Mouse (Mus musculus) CD4-positive, CD25-positive, alpha-beta regulatory T cell, adult 4 months (primary cell): ENCODE results near the gene Srms. TPM values are rescaled to one million over a fixed set of nuclear protein-coding genes. Genes with fewer than 3 reads are reported as not detected.

Experiments used
- ATAC-seq: one replicate; pipeline ENCODE4 v1.8.0; 2017
- polyA plus RNA-seq, 2 experiments: library from polyadenylated mRNA; unstranded; fragments of 100-300 nt; shearing (Covaris generic); gene quantifications; one replicate each; pipeline ENCODE4 v1.2.1; 2017

Gene Srms
- under 1 TPM; 0.42 to 0.70 TPM for polyA plus RNA-seq

GRCm38 (mm10) chr2:181213021-181213445 lies at the start of gene Srms:
Gene Srms (minus strand): TSS chr2:181213185.
- peak; percentile 73 for ATAC-seq

- no peak for ATAC-seq
Observed at GRCm38 (mm10) chr2:181253248-181253647, 40.3 kb upstream of the Srms start.

DNA sequence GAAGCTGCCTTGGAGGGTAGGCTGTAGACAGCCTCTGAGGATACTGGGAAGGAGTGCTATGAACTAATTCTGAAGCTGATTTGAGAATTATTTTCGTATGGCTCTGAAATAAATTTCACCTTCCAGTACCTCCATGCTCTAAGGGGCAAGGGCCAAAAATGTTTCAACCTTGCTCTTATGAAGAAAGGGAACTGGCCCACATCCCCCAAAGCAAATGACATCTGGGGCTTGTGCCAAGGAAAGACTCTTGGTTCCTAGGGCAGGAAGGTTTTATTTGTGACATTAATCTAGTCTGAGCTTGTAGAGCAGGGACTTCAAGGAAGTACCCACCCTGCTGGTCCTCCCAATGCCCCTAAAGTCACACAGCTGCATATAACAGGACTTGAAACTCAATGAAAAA lies 38.9 kb upstream of the Srms start:
- ATAC-seq, result no peak

- no peak for ATAC-seq
Observed at GRCm38 (mm10) chr2:181249217-181249616, 36.2 kb upstream of the Srms start.

GRCm38 (mm10) chr2:181245031-181245430 lies 32.0 kb upstream of the Srms start:
- no peak for ATAC-seq

GRCm38 (mm10) chr2:181243706-181244394 lies 30.9 kb upstream of the Srms start:
- no peak for ATAC-seq

GRCm38 (mm10) chr2:181242314-181242665 lies 29.3 kb upstream of the Srms start:
- no peak for ATAC-seq

- ATAC-seq, result peak; percentile 95
Observed at GRCm38 (mm10) chr2:181241602-181242313, 28.8 kb upstream of the Srms start, which contains the start of gene Helz2. Gene Helz2 (minus strand): TSS chr2:181242027.

GRCm38 (mm10) chr2:181240806-181241440 lies 27.9 kb upstream of the Srms start:
- ATAC-seq, result no peak

GRCm38 (mm10) chr2:181239261-181239660 lies 26.3 kb upstream of the Srms start:
- no peak for ATAC-seq

DNA sequence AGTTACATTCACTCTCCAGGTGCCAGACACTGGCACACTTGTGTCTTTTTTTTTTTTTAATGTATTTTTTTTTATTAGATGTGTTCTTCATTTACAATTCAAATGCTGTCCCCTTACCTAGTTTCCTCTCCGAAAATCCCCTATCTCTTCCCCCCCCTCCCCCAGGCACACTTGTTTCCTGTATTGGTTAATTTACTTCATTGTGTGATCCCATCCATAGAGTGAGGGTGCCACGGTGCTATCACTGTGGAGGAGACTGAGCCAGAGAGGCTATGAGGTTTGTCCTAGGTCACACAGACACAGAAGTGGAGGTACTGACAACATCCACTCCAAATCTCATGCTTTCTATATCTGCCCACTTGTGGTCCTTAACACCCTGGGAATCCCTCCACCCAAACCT lies 25.9 kb upstream of the Srms start:
- ATAC-seq, result no peak

- no peak for ATAC-seq
Observed at GRCm38 (mm10) chr2:181238091-181238610, 25.2 kb upstream of the Srms start.

GRCm38 (mm10) chr2:181237251-181238014 lies 24.4 kb upstream of the Srms start:
- no peak for ATAC-seq

GRCm38 (mm10) chr2:181235681-181236566 lies 22.9 kb upstream of the Srms start:
- no peak for ATAC-seq

DNA sequence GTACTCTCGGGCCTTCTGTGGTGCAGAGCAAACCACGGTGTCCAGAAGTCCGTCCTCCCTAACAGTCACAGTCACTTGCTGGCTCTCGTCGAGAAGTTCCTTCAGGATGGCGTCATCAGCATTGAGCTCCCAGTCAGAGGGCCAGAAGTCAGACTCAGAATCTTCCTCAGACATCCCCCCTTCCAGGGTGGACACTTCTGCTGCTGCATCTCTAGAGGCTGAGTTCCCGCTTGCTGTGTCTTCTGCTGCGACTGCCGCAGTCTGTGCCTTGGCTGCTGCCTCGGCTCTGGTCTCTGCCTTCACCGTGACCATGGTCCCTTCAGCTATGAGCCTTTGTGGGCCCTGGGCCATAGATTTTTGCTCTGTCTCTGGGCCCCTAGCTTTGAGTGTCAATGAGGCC lies 21.7 kb upstream of the Srms start:
- no peak for ATAC-seq

DNA sequence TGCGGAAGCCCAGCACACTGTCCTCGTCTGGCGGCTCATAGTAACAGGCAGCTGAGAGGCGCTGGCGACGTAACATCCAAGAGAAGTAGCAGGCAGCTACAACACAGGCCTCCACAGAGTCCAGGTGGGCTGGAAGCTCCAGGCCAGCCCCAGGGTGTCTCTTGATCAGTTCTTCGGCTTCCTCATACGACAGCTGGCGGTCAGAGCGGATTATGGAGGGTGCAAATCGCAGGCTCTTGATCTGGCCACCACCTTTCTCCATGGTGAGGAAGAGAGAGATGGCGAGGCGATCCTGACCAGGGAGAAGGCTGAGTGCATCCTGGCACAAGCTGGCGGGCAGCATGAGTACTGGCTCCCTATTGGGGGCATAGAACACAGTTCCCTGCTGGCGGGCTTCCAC lies 20.5 kb upstream of the Srms start:
- ATAC-seq, result no peak

- ATAC-seq, result no peak
Observed at GRCm38 (mm10) chr2:181231171-181231570, 18.2 kb upstream of the Srms start.

GRCm38 (mm10) chr2:181228335-181228734 lies 15.3 kb upstream of the Srms start:
- no peak for ATAC-seq

DNA sequence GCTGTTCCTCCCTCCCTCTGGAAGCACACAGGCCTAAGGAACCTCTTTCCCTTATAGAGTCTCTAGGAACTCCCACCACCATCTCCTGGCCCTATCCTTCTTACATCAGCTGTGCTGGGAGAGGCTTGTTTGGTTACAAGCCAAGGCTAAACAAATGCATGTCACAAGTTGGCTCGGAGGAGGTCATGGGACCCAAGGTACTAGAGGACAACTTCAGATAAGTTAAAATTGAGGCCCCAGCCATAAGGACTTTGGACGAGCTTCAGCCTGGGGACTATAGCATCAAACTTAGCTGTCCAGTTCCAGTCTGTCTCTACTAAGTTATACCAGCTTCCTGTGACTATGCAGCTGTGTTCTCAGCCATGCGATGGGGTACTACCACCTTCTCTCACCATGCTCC lies 14.1 kb upstream of the Srms start:
- no peak for ATAC-seq

DNA sequence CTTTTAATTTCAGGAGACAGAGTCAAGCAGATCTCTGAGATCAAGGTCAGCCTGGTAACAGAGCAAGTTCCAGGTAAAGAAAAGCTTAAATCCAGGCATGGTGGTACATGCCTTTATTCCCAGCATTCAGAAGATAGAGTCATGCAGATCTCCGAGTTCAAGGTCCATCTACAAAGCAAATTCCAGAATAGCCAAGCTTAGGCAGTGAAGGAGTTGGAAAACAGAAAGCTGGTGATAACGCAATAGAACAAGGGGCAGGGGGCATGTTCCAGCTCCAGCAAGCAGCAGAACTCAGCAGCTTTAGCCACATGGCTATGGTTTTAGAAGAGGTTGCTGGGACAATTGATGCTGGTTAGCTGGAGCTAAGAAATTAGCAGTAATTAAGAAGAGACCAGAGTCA lies 12.0 kb upstream of the Srms start:
- ATAC-seq, result no peak

GRCm38 (mm10) chr2:181220361-181220760 lies 7.4 kb upstream of the Srms start:
- ATAC-seq, result no peak
